Mouse (Mus musculus) liver, adult 2 months (tissue): ENCODE measurements around the gene Nhej1. TPM values are rescaled to one million over a fixed set of nuclear protein-coding genes. Genes with fewer than 3 reads are reported as not detected.

Source experiments
- DNase-seq: peaks from one replicate; pipeline ENCODE4 v3.0.0-alpha.2; 2011; ENCODE audit warnings: low read depth, low spot score; ENCODE audit errors: extremely low read depth
- H3K27ac ChIP-seq: fragments of 200-500 bp; replicated peaks from 2 replicates; pipeline ENCODE4 v1.5.1; 2012; ENCODE audit warnings: low read depth, mild to moderate bottlenecking, control low read depth, inconsistent platforms, low read length; ENCODE audit not compliant: insufficient read depth
- H3K27me3 ChIP-seq: fragments of 200-500 bp; 2 replicates; pipeline ENCODE4 v1.6.1; 2012; ENCODE audit warnings: mild to moderate bottlenecking, moderate library complexity, low read length, inconsistent platforms; ENCODE audit not compliant: control insufficient read depth, insufficient read depth
- H3K36me3 ChIP-seq: fragments of 200-500 bp; 2 replicates; pipeline ENCODE4 v1.6.1; 2012; ENCODE audit warnings: low read length, inconsistent platforms; ENCODE audit not compliant: control insufficient read depth, insufficient read depth
- H3K4me1 ChIP-seq: fragments of 200-500 bp; 2 replicates; pipeline ENCODE4 v1.6.1; 2011; ENCODE audit warnings: low read length; ENCODE audit not compliant: control insufficient read depth, insufficient read depth
- H3K4me3 ChIP-seq: fragments of 200-500 bp; 2 replicates; pipeline ENCODE4 v1.5.1; 2011; ENCODE audit warnings: low read depth, mild to moderate bottlenecking, control low read depth, low read length, moderate library complexity; ENCODE audit not compliant: insufficient read depth
- H3K79me2 ChIP-seq: fragments of 200-500 bp; 2 replicates; pipeline ENCODE4 v1.6.1; 2012; ENCODE audit warnings: inconsistent platforms, mild to moderate bottlenecking, low read length, moderate library complexity; ENCODE audit not compliant: control insufficient read depth, insufficient read depth
- H3K9ac ChIP-seq: fragments of 200-500 bp; 2 replicates; pipeline ENCODE4 v1.6.1; 2012; ENCODE audit warnings: low read depth, mild to moderate bottlenecking, control low read depth, inconsistent platforms, low read length
- CTCF ChIP-seq: fragments of 200-500 bp; IDR thresholded peaks from 2 replicates; pipeline ENCODE4 v1.5.1; 2011; ENCODE audit warnings: low read depth, low read length, control low read depth
- POLR2A ChIP-seq: fragments of 200-500 bp; IDR thresholded peaks from 2 replicates; pipeline ENCODE4 v1.6.1; 2011; ENCODE audit warnings: low read length, control low read depth; ENCODE audit not compliant: insufficient read depth; ENCODE audit errors: extremely low read depth
- WGBS: fragments of 180-500 bp; shearing (Covaris S2); methylation state at CpG from one replicate; pipeline ENCODE4 v1.1.7; 2018; 5-methylcytosine and 5-hydroxymethylcytosine counted together
- polyA plus RNA-seq: library from polyadenylated mRNA; depleted of rRNA; stranded (reverse); fragments of >200 nt; gene quantifications from 2 replicates; pipeline ENCODE4 v1.2.3, GENCODE M21; 2012
- total RNA-seq: library from RNA; depleted of rRNA; stranded (reverse); fragments of >200 nt; gene quantifications from 2 replicates; pipeline ENCODE4 v1.2.3, GENCODE M21; 2014

Nhej1 gene
- total and polyA plus RNA-seq, 2 experiments = 1.9 to 2.2 TPM

DNA sequence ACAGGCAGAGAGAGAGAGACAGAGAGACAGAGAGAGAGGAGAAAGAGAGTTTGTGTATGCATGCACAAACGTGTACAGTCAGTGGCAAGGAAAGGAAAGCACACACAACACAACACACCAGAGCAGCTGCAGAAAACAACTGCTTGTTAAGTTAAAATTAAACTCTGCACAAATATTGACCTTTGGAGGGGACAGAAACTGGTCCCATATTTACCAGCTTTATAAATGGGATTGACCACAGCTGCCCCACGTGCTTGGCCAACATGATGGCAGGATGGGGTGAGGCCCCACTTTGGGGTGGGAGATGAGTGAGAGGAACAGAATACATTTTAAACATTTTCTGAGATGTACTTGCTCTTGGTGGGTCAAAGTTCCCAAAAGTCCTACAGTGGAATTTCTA lies 114.8 kb downstream of the Nhej1 start:
- no peaks in the 10 kb centered on the region for H3K36me3 ChIP-seq
- no peak overlapping the region for H3K9ac ChIP-seq
- WGBS = 17% methylated on average over 2 of the region's 2 CpGs
- H3K27ac ChIP-seq = peak overlapping the region; percentile 63
- H3K79me2 ChIP-seq = no peaks in the 10 kb centered on the region
- no peak for TF ChIP-seq CTCF
- no peak for TF ChIP-seq POLR2A
- peak; percentile 91 for DNase-seq
- peaks cover 36% of the 10 kb centered on the region for H3K4me1 ChIP-seq
- H3K4me3 ChIP-seq = no peak overlapping the region
- H3K27me3 ChIP-seq = no peaks in the 10 kb centered on the region

DNA sequence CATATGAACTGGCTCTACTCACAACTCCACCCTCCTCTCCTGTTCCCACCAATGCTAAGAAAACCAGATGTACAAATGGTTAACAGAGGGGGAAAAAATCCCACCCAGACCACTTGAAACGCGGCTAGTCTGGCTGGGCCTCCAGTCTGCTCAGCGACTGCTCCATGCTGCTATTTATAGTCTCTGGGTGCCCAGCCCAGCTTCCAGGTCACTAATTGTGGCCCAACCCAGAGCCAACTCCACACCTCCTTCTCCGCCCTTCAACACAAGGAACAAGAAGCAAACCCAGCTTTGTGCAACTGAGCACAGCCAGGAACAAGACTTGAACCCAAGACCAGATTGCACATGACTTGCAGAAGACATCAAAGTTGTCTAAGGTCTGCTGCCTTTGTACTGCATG lies 119.0 kb downstream of the Nhej1 start:
- TF ChIP-seq CTCF = no peak
- no peak for TF ChIP-seq POLR2A
- no peaks in the 10 kb centered on the region for H3K79me2 ChIP-seq
- no peak overlapping the region for H3K4me3 ChIP-seq
- H3K36me3 ChIP-seq = no peaks in the 10 kb centered on the region
- no peak overlapping the region for H3K9ac ChIP-seq
- no peaks in the 10 kb centered on the region for H3K27me3 ChIP-seq
- H3K27ac ChIP-seq = no peak overlapping the region
- WGBS = 41% methylated on average over 4 of the region's 4 CpGs
- DNase-seq = peak; percentile 29
- peaks cover 25% of the 10 kb centered on the region for H3K4me1 ChIP-seq

DNA sequence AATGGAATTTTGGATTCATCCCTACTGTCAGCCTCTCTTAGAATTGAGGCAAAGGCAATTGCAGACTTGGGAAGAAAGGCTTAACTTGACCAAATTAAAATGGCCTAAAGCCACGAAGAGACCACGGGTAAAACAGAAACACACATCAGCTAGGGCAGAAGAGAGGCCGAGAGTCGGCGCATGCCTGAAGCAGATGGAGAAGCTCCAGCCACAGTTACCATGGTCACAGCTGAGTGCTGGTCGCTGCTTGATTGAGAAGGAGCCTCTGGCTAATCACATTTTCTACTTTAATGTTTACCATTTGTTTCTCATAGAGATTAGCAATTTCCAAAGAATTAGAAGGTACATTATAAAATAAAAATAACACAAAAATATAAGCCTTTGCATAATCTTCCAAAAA lies 123.8 kb downstream of the Nhej1 start:
- TF ChIP-seq POLR2A (no peak), CTCF (no peak)
- no peaks in the 10 kb centered on the region for H3K79me2 ChIP-seq
- no peak overlapping the region for H3K9ac ChIP-seq
- 80% methylated on average over 6 of the region's 6 CpGs for WGBS
- no peaks in the 10 kb centered on the region for H3K36me3 ChIP-seq
- no peak overlapping the region for H3K27ac ChIP-seq
- no peak overlapping the region for H3K4me3 ChIP-seq
- no peak for DNase-seq
- peaks cover 2% of the 10 kb centered on the region; the same call in 1 of the 2 replicates for H3K4me1 ChIP-seq
- H3K27me3 ChIP-seq = no peaks in the 10 kb centered on the region

DNA sequence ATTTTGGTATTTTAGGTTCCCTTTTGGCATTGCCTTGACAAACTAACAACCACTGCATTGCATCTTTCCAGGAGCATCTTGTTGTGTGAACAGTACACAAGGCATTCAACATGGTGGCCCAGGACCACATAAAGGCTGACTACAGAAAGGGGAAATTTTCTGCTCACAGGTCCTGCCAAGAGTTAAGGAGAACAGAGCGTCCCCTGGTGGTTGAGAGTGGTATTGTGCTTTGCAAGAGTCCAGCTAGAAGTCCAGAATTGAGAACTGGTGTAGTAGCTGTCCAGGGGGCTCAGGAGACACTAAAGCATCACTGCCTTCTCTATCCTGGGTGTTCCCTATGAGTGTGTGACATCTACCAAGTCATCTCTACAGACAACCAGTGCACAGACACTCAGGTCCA lies 124.5 kb downstream of the Nhej1 start:
- peak; percentile 52 for DNase-seq

DNA sequence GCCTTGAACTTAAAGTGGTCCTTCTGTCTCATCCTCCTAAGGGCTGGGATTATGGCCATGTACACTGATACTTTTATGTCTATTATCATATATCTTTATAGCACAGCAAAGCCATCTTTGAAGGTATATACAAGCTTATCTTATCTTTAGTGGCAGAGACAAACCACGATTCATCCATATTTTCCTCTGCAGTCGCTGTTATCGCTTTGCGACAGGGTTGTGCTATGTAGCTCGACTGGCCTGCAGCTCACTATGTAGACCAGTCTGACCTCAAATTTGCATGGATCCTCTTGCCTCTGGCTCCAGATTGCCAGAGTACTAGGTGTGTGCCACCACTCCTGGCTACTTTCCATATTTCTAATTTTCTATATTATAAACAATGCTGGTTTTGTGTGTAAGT lies 125.8 kb downstream of the Nhej1 start:
- WGBS = 85% methylated on average over 5 of the region's 5 CpGs
- no peak overlapping the region for H3K27ac ChIP-seq
- H3K9ac ChIP-seq = no peak overlapping the region
- H3K36me3 ChIP-seq = no peaks in the 10 kb centered on the region
- no peaks in the 10 kb centered on the region for H3K79me2 ChIP-seq
- DNase-seq = no peak
- no peaks in the 10 kb centered on the region for H3K27me3 ChIP-seq
- H3K4me3 ChIP-seq = no peak overlapping the region
- no peak for TF ChIP-seq CTCF
- TF ChIP-seq POLR2A = no peak
- H3K4me1 ChIP-seq = no peaks in the 10 kb centered on the region

More for the DNA sequence above, 124.5 kb downstream of the Nhej1 start:
- no peak overlapping the region for H3K4me3 ChIP-seq
- H3K9ac ChIP-seq = no peak overlapping the region
- no peaks in the 10 kb centered on the region for H3K36me3 ChIP-seq
- WGBS = 0% methylated on average over 1 of the region's 1 CpGs
- no peaks in the 10 kb centered on the region for H3K79me2 ChIP-seq
- H3K27ac ChIP-seq = no peak overlapping the region
- H3K27me3 ChIP-seq = no peaks in the 10 kb centered on the region
- no peaks in the 10 kb centered on the region for H3K4me1 ChIP-seq
- TF ChIP-seq POLR2A = no peak
- peak; percentile 56 for TF ChIP-seq CTCF

DNA sequence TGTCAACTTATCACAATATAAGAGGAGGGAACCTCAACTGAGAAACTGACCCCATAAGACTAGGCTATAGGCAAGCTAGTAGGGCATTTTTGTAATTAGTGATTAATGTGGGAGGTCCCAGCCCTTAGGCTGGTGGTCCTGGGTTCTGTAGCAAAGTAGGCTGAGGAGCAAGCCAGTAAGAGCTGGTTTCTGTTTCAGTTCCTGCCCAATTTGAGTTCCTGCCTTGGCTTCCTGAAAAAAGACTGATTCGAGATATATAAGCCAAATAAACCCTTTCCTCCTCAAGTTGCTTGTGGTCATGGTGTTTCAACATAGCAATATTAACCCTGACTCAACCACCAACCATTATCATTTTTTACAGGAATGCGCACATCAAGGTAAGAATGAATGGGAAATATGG lies 127.8 kb downstream of the Nhej1 start:
- Histone ChIP-seq H3K4me1 (no peaks in the 10 kb centered on the region), H3K36me3 (no peaks in the 10 kb centered on the region), H3K27me3 (no peaks in the 10 kb centered on the region), H3K4me3 (no peak overlapping the region), H3K79me2 (no peaks in the 10 kb centered on the region), H3K27ac (no peak overlapping the region), H3K9ac (no peak overlapping the region)
- TF ChIP-seq CTCF (no peak), POLR2A (no peak)
- DNase-seq = no peak
- 84% methylated on average over 2 of the region's 2 CpGs for WGBS
